In the genomic region with DNA sequence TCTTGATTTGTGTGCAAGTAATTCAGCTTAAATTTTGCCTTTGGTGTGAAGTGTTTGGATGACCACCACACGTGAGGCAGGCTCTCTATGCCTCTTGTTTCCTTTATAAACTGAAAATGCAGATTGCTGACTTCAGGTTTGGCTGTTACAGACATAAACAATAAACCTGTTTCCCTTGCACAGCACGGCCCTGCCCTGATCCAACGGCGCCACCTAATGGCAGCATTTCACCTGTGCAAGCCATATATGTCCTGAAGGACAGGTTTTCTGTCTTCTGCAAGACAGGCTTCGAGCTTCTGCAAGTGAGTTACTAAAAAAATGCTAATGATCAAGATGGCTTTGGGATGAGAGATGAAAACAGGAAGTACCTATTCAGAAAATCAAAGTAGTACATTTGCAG, we compare ENCODE assay signal across 8 mouse cellular contexts. TPM values are rescaled to one million over a fixed set of nuclear protein-coding genes. Genes with fewer than 3 reads are reported as not detected.
A peak's percentile ranks its signal among the peaks of the same experiment; 100 is the strongest.
DNase-seq lines count a peak whose midpoint lies in the region; ATAC-seq and TF ChIP-seq lines count a peak whose summit lies in the region.

No protein-coding gene starts in this region.

- H3K27ac ChIP-seq in layer of hippocampus, adult 2 months = 0 out of 2 replicates have a peak overlapping the region, but pooled peaks have one; percentile 14

- no peak overlapping the region for H3K4me3 ChIP-seq in layer of hippocampus, adult 2 months

- ATAC-seq in common myeloid progenitor, adult 5-6 weeks (replicated peaks; ENCODE audit: low read depth, poor library complexity, severe bottlenecking) = peak; percentile 73

- peak; percentile 97 for TF ChIP-seq CTCF in layer of hippocampus, adult 2 months (conservative IDR thresholded peaks at IDR 0.05)

- DNase-seq in gastrocnemius, adult 18-20 months (ENCODE audit: low spot score) = peak; percentile 66
- no peak for DNase-seq in gastrocnemius, postnatal 25 days
- peak; percentile 81 for DNase-seq in R1 (ENCODE audit: low read depth, low spot score)
- DNase-seq in heart, adult 8-10 months (ENCODE audit: low spot score) = peak; percentile 65
- DNase-seq in layer of hippocampus, adult 2 months (ENCODE audit: low spot score in 2 of 2) = peak; percentile 66 to 83
- peak; percentile 63 for DNase-seq in mesoderm, embryonic 11.5 days (ENCODE audit: low read depth, low spot score)
- DNase-seq in telencephalon, adult 2 months (ENCODE audit: low read depth, low spot score) = peak; percentile 46

RNA-seq across cellular contexts. Expression of a gene that starts 5.4 kb away (rescaled TPM):
- total RNA-seq in gastrocnemius, adult 18-20 months (2021) = under 1 TPM; 0.16 to 0.64 TPM
- total RNA-seq in gastrocnemius, postnatal 25 days (2021) = under 1 TPM; 0.51 to 0.61 TPM
- total RNA-seq in common myeloid progenitor, adult 5-6 weeks (2017) = 0.15 and 0.55 TPM in 2 replicates
- 1 to 10 TPM in 1 of 4 experiments, under 1 TPM in 3; 0.29 to 1.2 (median 0.33) TPM for total RNA-seq in heart, adult 8-10 months (2022)
- total RNA-seq in layer of hippocampus, adult 2 months (2021) = 1 to 10 TPM; 3.8 to 5.4 TPM

RNA-seq across cellular contexts. Expression of a gene that starts 16.5 kb away (rescaled TPM):
- 1 to 10 TPM; 8.7 to 9.5 TPM for total RNA-seq in gastrocnemius, adult 18-20 months (2021)
- 10 to 100 TPM; 12.4 to 14.7 TPM for total RNA-seq in gastrocnemius, postnatal 25 days (2021)
- 30.3 and 47.1 TPM in 2 replicates for total RNA-seq in common myeloid progenitor, adult 5-6 weeks (2017)
- total RNA-seq in heart, adult 8-10 months (2022) = 10 to 100 TPM; 16.1 to 19.6 (median 17.7) TPM
- total RNA-seq in layer of hippocampus, adult 2 months (2021) = 10 to 100 TPM; 68.1 to 70.2 TPM

RNA-seq across cellular contexts. Expression of a gene that starts 19.1 kb away (rescaled TPM):
- 100 to 1,000 TPM; 112 to 130 TPM for total RNA-seq in gastrocnemius, adult 18-20 months (2021)
- total RNA-seq in gastrocnemius, postnatal 25 days (2021) = 100 to 1,000 TPM; 105 to 113 TPM
- total RNA-seq in common myeloid progenitor, adult 5-6 weeks (2017) = 567 and 596 TPM in 2 replicates
- 100 to 1,000 TPM; 108 to 133 (median 124) TPM for total RNA-seq in heart, adult 8-10 months (2022)
- total RNA-seq in layer of hippocampus, adult 2 months (2021) = 100 to 1,000 TPM; 233 to 237 TPM

RNA-seq across cellular contexts. Expression of a gene that starts 35.4 kb away (rescaled TPM):
- 1 to 10 TPM; 5.8 to 6.3 TPM for total RNA-seq in gastrocnemius, adult 18-20 months (2021)
- total RNA-seq in gastrocnemius, postnatal 25 days (2021) = 1 to 10 TPM; 5.2 to 5.3 TPM
- not detected in 2 replicates for total RNA-seq in common myeloid progenitor, adult 5-6 weeks (2017)
- total RNA-seq in heart, adult 8-10 months (2022) = 1 to 10 TPM; 5.2 to 8.4 (median 6.7) TPM
- total RNA-seq in layer of hippocampus, adult 2 months (2021) = not detected

RNA-seq across cellular contexts. Expression of a gene that starts 49.5 kb away (rescaled TPM):
- total RNA-seq in gastrocnemius, adult 18-20 months (2021) = 10 to 100 TPM; 19.6 to 20.4 TPM
- 10 to 100 TPM; 17.1 to 18.5 TPM for total RNA-seq in gastrocnemius, postnatal 25 days (2021)
- total RNA-seq in common myeloid progenitor, adult 5-6 weeks (2017) = 60.0 and 74.0 TPM in 2 replicates
- total RNA-seq in heart, adult 8-10 months (2022) = 10 to 100 TPM; 31.6 to 40.9 (median 35.7) TPM
- total RNA-seq in layer of hippocampus, adult 2 months (2021) = 10 to 100 TPM; 49.0 to 56.8 TPM
